11 mouse cellular contexts compared by ENCODE assay signal in genomic region chr12:36102733-36103591, GRCm38 (mm10). TPM values are rescaled to one million over a fixed set of nuclear protein-coding genes. Genes with fewer than 3 reads are reported as not detected.
DNase-seq lines count a peak whose midpoint lies in the region; ATAC-seq lines count a peak whose summit lies in the region.
"Had no signal": no experiment of that assay in that cellular context is flagged by ENCODE, and none has a peak within 500 bp of the region (broad histone marks: within the 10 kb centered on the region; RNA-seq: fewer than 3 reads in every experiment).

No protein-coding gene starts in this region.

- H3K4me1 ChIP-seq in midbrain, embryonic 13.5 days (replicated peaks): no peaks in the 10 kb centered on the region
- H3K4me1 ChIP-seq in midbrain, embryonic 11.5 days (ENCODE audit: control insufficient read depth, insufficient read depth, low read length): no peaks in the 10 kb centered on the region
- no peaks in the 10 kb centered on the region for H3K4me1 ChIP-seq in neural tube, embryonic 15.5 days

- no peak overlapping the region for H3K4me2 ChIP-seq in midbrain, embryonic 13.5 days (replicated peaks)
- H3K4me2 ChIP-seq in midbrain, embryonic 11.5 days: no peak overlapping the region
- no peak overlapping the region for H3K4me2 ChIP-seq in neural tube, embryonic 15.5 days

- no peaks in the 10 kb centered on the region; the same call in 1 of the 2 replicates for H3K9me3 ChIP-seq in midbrain, embryonic 13.5 days
- H3K9me3 ChIP-seq in midbrain, embryonic 11.5 days (ENCODE audit: control insufficient read depth, low read length): no peaks in the 10 kb centered on the region
- H3K9me3 ChIP-seq in neural tube, embryonic 15.5 days (replicated peaks): no peaks in the 10 kb centered on the region

- 86% methylated on average over 8 of the region's 8 CpGs for WGBS in midbrain, embryonic 13.5 days
- 94% methylated on average over 8 of the region's 8 CpGs for WGBS in midbrain, embryonic 11.5 days
- 67% methylated on average over 8 of the region's 8 CpGs for WGBS in neural tube, embryonic 15.5 days

- ATAC-seq in frontal cortex, adult (ENCODE audit: low TSS enrichment): peak; percentile 97
- ATAC-seq in midbrain, embryonic 13.5 days: peak; percentile 66
- no peak for ATAC-seq in midbrain, embryonic 11.5 days (ENCODE audit: low FRiP score)
- ATAC-seq in neural tube, embryonic 15.5 days (ENCODE audit: low FRiP score): peak; percentile 84; the same call in 1 of the 2 replicates

- no peak overlapping the region for H3K4me3 ChIP-seq in midbrain, embryonic 13.5 days (replicated peaks)
- no peak overlapping the region for H3K4me3 ChIP-seq in midbrain, embryonic 11.5 days (ENCODE audit: low read depth, low read length)
- H3K4me3 ChIP-seq in neural tube, embryonic 15.5 days (replicated peaks): no peak overlapping the region

- H3K27ac ChIP-seq in midbrain, embryonic 13.5 days: no peak overlapping the region
- no peak overlapping the region for H3K27ac ChIP-seq in midbrain, embryonic 11.5 days (ENCODE audit: low read depth, low read length)
- H3K27ac ChIP-seq in neural tube, embryonic 15.5 days (replicated peaks): no peak overlapping the region

- DNase-seq in frontal cortex, postnatal 36 days (ENCODE audit: low spot score in 2 of 2): no peak
- no peak for DNase-seq in midbrain, embryonic 11.5 days (ENCODE audit: low spot score, missing footprints)
- peak; percentile 16 for DNase-seq in forelimb bud, embryonic 11.5 days (ENCODE audit: low read depth, low spot score)
- no peak for DNase-seq in cerebellum, adult 9-11 months
- DNase-seq in cerebellum, adult 8-10 months: no peak
- DNase-seq: cerebellum, postnatal 25 days; heart, adult 18-20 months; kidney, adult 18-20 months had no signal

- H3K27me3 ChIP-seq in midbrain, embryonic 13.5 days: no peaks in the 10 kb centered on the region
- H3K27me3 ChIP-seq in midbrain, embryonic 11.5 days (ENCODE audit: control insufficient read depth, insufficient read depth, low read length): no peaks in the 10 kb centered on the region
- no peaks in the 10 kb centered on the region for H3K27me3 ChIP-seq in neural tube, embryonic 15.5 days (replicated peaks)

- H3K9ac ChIP-seq in midbrain, embryonic 13.5 days (replicated peaks): no peak overlapping the region
- H3K9ac ChIP-seq in midbrain, embryonic 11.5 days (ENCODE audit: low read length): no peak overlapping the region
- H3K9ac ChIP-seq in neural tube, embryonic 15.5 days (replicated peaks): no peak overlapping the region

- H3K36me3 ChIP-seq in midbrain, embryonic 13.5 days: peaks cover 52% of the 10 kb centered on the region
- H3K36me3 ChIP-seq in midbrain, embryonic 11.5 days (ENCODE audit: control insufficient read depth, insufficient read depth, low read length): peaks cover 27% of the 10 kb centered on the region
- H3K36me3 ChIP-seq in neural tube, embryonic 15.5 days: peaks cover 45% of the 10 kb centered on the region

RNA-seq across cellular contexts. Expression of gene Ankmy2, which starts 54.0 kb away (rescaled TPM):
- 51.1 and 56.8 TPM in 2 replicates for polyA plus RNA-seq in midbrain, embryonic 13.5 days (2015; fragmentation: Nextera tagmentation; extraction: Ambion mirVana)
- 30.9 and 33.8 TPM in 2 replicates for polyA plus RNA-seq in midbrain, embryonic 11.5 days (2014; fragmentation: Nextera tagmentation; extraction: Ambion mirVana)
- 73.9 and 80.3 TPM in 2 replicates for polyA plus RNA-seq in neural tube, embryonic 15.5 days (2015; fragmentation: Nextera tagmentation; extraction: Ambion mirVana)

RNA-seq across cellular contexts. Expression of gene Bzw2, which starts 54.9 kb away (rescaled TPM):
- 388 and 407 TPM in 2 replicates for polyA plus RNA-seq in midbrain, embryonic 13.5 days (2015; fragmentation: Nextera tagmentation; extraction: Ambion mirVana)
- polyA plus RNA-seq in midbrain, embryonic 11.5 days (2014; fragmentation: Nextera tagmentation; extraction: Ambion mirVana): 292 and 312 TPM in 2 replicates
- 346 and 378 TPM in 2 replicates for polyA plus RNA-seq in neural tube, embryonic 15.5 days (2015; fragmentation: Nextera tagmentation; extraction: Ambion mirVana)
